Mouse (Mus musculus) stomach, embryonic 15.5 days (tissue): ENCODE data around the gene Phb2. TPM values are rescaled to one million over a fixed set of nuclear protein-coding genes. Genes with fewer than 3 reads are reported as not detected.

Experiments
- ATAC-seq: fragments of 200-750 bp; cut with Nextera tagmentation; 2 replicates; pipeline ENCODE4 v1.8.0; 2017; ENCODE audit warnings: low read depth, moderate number of reproducible peaks, moderate TSS enrichment; ENCODE audit not compliant: insufficient read depth, low FRiP score
- H3K27ac ChIP-seq: fragments of 300-500 bp; sonication (generic); 2 replicates; pipeline ENCODE4 v1.5.1; 2015; ENCODE audit warnings: mild to moderate bottlenecking, inconsistent platforms
- H3K27me3 ChIP-seq: fragments of 300-500 bp; sonication (generic); replicated peaks from 2 replicates; pipeline ENCODE4 v1.6.1; 2015; ENCODE audit warnings: inconsistent platforms
- H3K36me3 ChIP-seq: fragments of 300-500 bp; sonication (generic); 2 replicates; pipeline ENCODE4 v1.6.1; 2015; ENCODE audit warnings: inconsistent platforms
- H3K4me1 ChIP-seq: fragments of 300-500 bp; sonication (generic); 2 replicates; pipeline ENCODE4 v1.6.1; 2015; ENCODE audit warnings: inconsistent platforms
- H3K4me2 ChIP-seq: fragments of 300-500 bp; sonication (generic); 2 replicates; pipeline ENCODE4 v1.6.1; 2015; ENCODE audit warnings: mild to moderate bottlenecking, inconsistent platforms
- H3K4me3 ChIP-seq: fragments of 300-500 bp; sonication (generic); replicated peaks from 2 replicates; pipeline ENCODE4 v1.5.1; 2015; ENCODE audit warnings: inconsistent platforms
- H3K9ac ChIP-seq: fragments of 300-500 bp; sonication (generic); 2 replicates; pipeline ENCODE4 v1.6.1; 2015; ENCODE audit warnings: inconsistent platforms
- H3K9me3 ChIP-seq: fragments of 300-500 bp; sonication (generic); 2 replicates; pipeline ENCODE4 v1.6.1; 2016; ENCODE audit warnings: inconsistent platforms
- WGBS: fragments of 180-500 bp; shearing (Covaris S2); methylation state at CpG from one replicate; pipeline ENCODE4 v1.1.7; 2015; 5-methylcytosine and 5-hydroxymethylcytosine counted together
- polyA plus RNA-seq: library from polyadenylated mRNA; unstranded; fragments of >200 nt; fragmentation: Nextera tagmentation; extraction: Ambion mirVana; gene quantifications from 2 replicates; pipeline ENCODE4 v1.2.1, GENCODE M21; 2015

Gene Phb2
- polyA plus RNA-seq, 1 experiment from 2014 or later = 355 TPM

DNA sequence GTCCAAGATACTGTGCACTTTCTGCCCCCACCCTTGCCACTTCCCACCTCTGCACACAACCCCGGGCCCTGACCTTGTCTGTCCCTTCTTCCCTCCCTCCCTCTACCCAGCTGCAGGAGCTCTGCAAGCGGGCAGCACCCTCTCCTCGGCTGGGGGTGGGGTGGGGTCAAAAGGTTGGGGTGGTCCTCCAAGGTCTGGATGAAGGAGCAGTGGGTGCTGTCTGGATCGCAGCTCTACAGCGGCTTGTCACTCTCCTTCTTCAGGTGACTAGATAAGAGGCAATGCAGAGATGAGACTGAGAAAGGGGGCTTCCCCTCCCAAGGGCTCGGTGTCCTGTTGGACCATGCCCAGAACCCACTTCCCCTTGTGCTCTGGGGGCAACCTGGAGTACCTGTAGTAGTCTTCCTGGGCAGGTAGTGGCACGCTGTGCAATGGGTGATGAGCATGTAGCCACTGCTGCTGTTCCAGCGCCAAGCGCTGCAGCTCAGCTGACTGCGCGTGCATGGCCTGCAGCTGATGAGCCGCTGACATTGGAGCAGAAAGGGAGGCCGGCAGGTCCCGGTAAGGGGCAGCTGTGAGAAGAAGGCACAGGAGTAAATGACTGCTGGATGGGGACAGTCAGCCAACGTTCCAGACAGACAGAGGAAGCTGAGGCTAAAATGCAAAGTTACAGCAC is 30.8 kb downstream of the Phb2 start:
- H3K9me3 ChIP-seq = no peaks in the 10 kb centered on the region
- H3K9ac ChIP-seq = no peak overlapping the region
- H3K36me3 ChIP-seq = peaks cover 36% of the 10 kb centered on the region
- H3K4me1 ChIP-seq = peaks cover 39% of the 10 kb centered on the region
- no peaks in the 10 kb centered on the region for H3K27me3 ChIP-seq
- H3K27ac ChIP-seq = no peak overlapping the region
- ATAC-seq = no peak
- H3K4me2 ChIP-seq = no peak overlapping the region
- 89% methylated on average over 15 of the region's 15 CpGs for WGBS
- no peak overlapping the region for H3K4me3 ChIP-seq

DNA sequence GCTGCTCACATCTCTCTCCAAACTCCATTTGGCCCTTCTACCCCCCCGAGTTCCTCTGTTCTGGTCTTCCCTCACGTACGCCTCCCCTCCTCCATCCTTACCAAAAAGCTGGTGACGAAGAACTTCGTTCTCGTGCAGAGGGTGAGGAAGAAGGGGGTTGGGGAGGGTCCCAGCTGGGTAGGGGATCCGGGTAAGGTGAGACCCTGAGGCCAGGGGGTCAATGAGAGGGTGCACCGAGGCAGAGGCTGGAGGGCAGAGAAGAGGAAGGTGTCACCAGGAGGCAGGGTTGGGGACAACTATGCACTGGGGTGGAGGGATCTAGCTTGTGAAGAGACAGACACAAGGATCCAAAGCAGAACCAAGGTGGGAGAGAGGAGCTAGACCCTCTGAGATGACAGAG is 31.5 kb downstream of the Phb2 start:
- Histone ChIP-seq H3K36me3 (peaks cover 40% of the 10 kb centered on the region), H3K27ac (no peak overlapping the region), H3K9ac (no peak overlapping the region), H3K4me3 (no peak overlapping the region), H3K4me2 (no peak overlapping the region), H3K9me3 (no peaks in the 10 kb centered on the region), H3K4me1 (peaks cover 39% of the 10 kb centered on the region), H3K27me3 (no peaks in the 10 kb centered on the region)
- ATAC-seq = no peak
- WGBS = 84% methylated on average over 8 of the region's 8 CpGs

DNA sequence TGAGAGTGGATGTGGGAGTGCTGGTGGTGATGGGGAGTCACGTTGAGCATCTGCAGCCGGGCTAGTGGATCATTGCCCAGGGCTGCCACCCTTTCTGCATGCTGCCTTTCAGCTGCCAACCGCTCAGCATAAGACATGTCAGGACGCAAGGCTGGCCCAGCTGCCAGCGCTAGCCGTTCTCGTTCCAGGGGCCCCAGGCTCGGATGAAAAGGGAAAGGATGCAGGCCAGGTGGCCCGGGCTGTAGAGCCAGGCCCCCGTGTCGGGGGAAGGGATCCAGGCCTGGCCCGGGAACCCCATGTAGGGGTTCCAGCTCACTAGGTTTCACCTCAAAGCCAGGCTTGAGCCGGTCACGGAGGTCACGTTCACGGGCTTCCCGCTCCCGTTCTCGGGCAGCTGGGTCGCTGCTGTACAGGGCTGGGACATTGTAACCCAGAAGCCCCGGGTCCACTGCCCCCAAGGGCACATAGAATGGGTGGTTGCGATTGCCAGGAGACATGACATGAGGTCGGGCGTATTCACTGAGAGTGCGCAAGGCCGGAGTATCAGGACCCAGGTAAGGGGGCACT is 32.7 kb downstream of the Phb2 start:
- Histone ChIP-seq H3K36me3 (peaks cover 50% of the 10 kb centered on the region), H3K27me3 (no peaks in the 10 kb centered on the region), H3K4me3 (peak overlapping the region; percentile 51), H3K9me3 (no peaks in the 10 kb centered on the region), H3K27ac (peak overlapping the region; percentile 60; the same call in 1 of the 2 replicates), H3K4me1 (peaks cover 31% of the 10 kb centered on the region), H3K4me2 (peak overlapping the region; percentile 94), H3K9ac (no peak overlapping the region)
- WGBS = 67% methylated on average over 26 of the region's 26 CpGs
- no peak for ATAC-seq

DNA sequence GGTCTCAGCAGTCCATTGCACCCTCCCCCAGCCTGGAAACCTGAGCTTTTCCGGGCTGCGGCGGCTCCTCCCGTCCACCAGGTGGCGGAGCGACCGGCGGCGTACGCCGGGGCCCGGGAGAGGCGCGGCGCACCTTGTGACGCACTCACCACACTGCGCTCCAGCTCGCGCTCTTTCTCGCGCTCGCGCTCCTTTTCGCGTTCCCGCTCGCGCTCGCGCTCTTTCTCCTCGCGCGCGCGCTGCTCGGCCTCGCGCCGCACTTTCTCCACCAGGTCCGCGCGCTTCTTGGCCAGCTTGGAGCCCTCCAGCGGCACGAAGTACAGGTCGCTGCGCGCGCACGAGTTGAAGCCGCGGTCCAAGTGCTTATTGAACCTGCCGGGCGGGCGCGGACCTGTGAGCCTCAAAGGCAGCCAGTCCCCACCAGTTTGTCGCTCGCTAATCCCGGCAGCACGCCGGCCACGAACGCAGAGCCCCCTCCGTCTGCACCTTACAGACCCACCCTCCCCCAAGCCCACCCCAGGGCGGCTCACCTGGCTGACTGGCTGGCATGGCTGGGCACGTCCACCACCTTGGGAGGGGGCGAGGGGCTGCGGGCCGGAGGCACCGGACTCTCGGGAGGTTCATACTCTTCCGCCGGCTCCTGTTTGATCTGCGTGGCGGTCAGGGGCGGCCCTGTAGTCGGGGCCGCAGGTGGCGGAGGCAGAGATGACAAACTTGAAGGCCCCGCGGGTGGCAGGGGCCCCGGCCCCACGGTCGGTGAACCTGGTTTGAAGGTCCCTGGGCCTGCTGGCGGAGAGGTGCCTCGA is 33.6 kb downstream of the Phb2 start:
- WGBS = under 1% methylated on average over 85 of the region's 85 CpGs
- Histone ChIP-seq H3K4me1 (peaks cover 25% of the 10 kb centered on the region), H3K36me3 (peaks cover 50% of the 10 kb centered on the region), H3K9ac (peak overlapping the region; percentile 72), H3K4me2 (peak overlapping the region; percentile 94), H3K27me3 (no peaks in the 10 kb centered on the region), H3K27ac (peak overlapping the region; percentile 85), H3K9me3 (no peaks in the 10 kb centered on the region), H3K4me3 (peak overlapping the region; percentile 51)
- ATAC-seq = peak; percentile 81

DNA sequence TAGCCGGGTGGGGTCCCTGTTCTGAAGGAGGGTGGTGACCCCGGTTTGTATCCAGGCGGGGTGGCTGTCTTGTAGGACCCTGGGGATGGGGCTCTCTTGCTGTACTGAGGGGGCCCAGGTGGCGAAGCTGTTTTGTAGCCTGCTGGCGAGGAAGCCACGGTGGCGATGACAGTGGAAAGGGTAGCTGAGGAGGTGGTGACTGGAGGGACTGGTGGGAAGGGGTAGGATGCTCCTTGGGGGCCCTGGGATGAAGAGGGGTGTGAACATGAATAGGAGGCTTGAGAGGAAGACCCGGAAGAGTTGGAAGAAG is 34.1 kb downstream of the Phb2 start:
- Histone ChIP-seq H3K27me3 (no peaks in the 10 kb centered on the region), H3K9me3 (no peaks in the 10 kb centered on the region), H3K4me2 (peak overlapping the region; percentile 94), H3K4me3 (peak overlapping the region; percentile 51), H3K36me3 (peaks cover 50% of the 10 kb centered on the region), H3K9ac (peak overlapping the region; percentile 72), H3K27ac (peak overlapping the region; percentile 85), H3K4me1 (peaks cover 25% of the 10 kb centered on the region)
- 17% methylated on average over 8 of the region's 8 CpGs for WGBS
- ATAC-seq = no peak

DNA sequence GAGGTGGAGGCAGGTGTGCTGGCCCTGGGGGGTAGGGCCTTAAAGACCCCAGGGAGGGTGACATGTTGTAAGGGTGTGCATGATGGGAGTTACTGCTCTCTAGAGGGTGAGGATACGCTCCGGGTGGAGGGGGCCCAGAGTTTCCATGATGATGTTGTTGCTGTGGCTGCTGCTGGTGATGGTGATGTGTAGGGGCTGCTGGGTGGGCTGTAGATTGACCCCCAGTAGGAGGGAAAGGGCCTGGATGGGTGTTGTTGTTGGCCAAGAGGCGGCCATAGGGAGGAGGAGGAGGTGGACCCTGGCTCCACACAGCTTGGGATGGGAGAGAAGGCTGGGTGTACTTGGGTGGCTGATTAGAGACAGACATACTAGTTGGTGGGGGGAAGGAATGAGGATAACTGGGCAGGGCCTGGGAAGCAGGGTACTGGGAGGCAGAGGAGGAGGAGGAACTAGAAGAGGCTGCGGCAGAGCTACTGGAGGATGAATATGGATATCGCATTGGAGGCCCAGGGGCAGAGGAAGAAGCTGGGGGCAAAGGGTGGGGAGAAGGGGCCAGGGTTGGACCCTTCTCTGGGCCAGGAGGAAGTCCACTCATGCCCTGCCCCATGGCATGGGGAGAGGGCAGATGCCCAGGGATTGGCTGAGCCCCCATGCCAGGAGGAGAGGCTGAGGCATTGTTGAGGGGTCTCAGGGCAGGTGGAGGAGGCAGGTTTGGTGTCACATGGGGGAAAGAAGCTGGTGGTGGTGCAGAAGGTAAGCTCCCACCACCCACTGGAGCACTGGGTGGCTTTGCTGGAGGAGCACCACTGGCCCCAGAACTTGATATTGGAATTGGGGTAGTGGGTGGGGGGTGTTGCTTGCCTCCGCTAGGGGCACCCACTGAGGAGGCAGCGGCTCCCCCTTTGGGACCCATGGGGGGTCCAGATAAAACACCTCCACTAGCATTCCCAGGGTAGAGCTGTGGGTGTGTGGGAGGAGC is 34.8 kb downstream of the Phb2 start:
- Histone ChIP-seq H3K9me3 (no peaks in the 10 kb centered on the region), H3K9ac (no peak overlapping the region), H3K36me3 (peaks cover 50% of the 10 kb centered on the region), H3K27me3 (no peaks in the 10 kb centered on the region), H3K4me3 (0 out of 2 replicates have a peak overlapping the region, but pooled peaks have one; percentile 51), H3K27ac (no peak overlapping the region), H3K4me1 (peaks cover 23% of the 10 kb centered on the region), H3K4me2 (peak overlapping the region; percentile 94; the same call in 1 of the 2 replicates)
- ATAC-seq = no peak
- 87% methylated on average over 7 of the region's 7 CpGs for WGBS

DNA sequence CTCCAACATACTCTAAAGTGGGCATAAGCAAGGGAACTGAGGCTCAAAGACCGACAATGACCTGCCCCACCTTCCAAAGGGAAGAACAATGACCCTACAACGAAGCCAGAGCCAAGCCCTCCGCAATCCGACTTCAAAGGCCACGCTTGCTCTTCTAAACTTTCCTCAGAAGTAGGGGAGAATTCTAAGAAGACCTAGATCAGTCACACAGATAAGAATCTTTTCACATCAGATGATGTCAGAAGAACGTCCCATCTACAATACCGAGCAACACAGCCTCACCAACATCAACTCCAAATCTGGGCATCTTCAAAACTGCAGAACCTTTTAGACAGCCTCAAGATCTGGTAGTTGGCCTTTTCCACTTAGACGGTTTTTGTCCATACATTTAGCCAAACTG is 38.3 kb downstream of the Phb2 start:
- Histone ChIP-seq H3K4me1 (peaks cover 33% of the 10 kb centered on the region), H3K4me2 (no peak overlapping the region), H3K27me3 (no peaks in the 10 kb centered on the region), H3K9me3 (no peaks in the 10 kb centered on the region), H3K36me3 (peaks cover 26% of the 10 kb centered on the region), H3K9ac (no peak overlapping the region), H3K27ac (no peak overlapping the region), H3K4me3 (no peak overlapping the region)
- 81% methylated on average over 8 of the region's 8 CpGs for WGBS
- ATAC-seq = no peak

DNA sequence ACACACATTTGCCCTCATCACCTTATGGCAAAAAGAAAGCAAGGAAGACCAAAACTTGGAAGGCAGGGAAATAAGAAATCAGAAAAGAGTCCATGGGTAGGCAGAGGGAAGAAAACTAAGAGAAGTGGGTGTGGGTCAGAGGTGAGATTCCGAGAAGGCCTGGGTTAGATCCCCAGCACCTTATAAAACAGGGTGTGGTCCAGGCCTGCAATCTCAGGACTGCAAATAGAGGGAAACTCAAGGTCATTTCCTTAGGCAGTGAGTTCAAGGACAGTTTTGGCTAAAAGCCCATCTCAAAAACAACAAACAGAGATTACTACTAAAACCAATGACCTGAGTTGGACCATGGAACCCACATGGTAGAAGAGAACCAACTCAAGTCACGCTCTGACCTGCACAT is 41.7 kb downstream of the Phb2 start:
- H3K4me3 ChIP-seq = no peak overlapping the region
- no peaks in the 10 kb centered on the region for H3K9me3 ChIP-seq
- H3K4me2 ChIP-seq = no peak overlapping the region
- no peak overlapping the region for H3K27ac ChIP-seq
- ATAC-seq = no peak
- 0 out of 2 replicates have a peak, but pooled peaks cover 9% of the 10 kb centered on the region for H3K36me3 ChIP-seq
- H3K27me3 ChIP-seq = no peaks in the 10 kb centered on the region
- peaks cover 38% of the 10 kb centered on the region for H3K4me1 ChIP-seq
- 83% methylated on average over 2 of the region's 2 CpGs for WGBS
- H3K9ac ChIP-seq = no peak overlapping the region

DNA sequence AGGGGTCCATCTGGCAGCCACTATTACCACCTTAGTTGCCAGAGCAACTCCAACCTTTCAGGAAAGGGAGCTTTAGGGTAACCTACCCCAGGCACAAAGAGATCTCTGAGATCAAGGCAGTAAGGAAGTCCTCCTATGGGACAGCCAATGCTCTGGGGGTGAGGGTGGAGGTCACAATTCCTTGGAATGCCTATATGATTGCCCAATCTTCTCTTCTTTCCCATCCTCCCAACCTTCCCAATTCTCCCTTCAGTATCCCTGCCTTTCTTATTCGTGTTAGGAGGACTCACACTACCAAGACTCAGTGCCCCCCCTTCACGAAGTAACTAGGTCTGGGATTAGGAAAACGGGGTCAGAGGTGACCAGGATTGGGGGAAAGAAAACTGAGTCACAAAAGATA is 43.2 kb downstream of the Phb2 start:
- peaks cover 49% of the 10 kb centered on the region for H3K4me1 ChIP-seq
- peak overlapping the region; percentile 96 for H3K27ac ChIP-seq
- H3K9me3 ChIP-seq = no peaks in the 10 kb centered on the region
- peak overlapping the region; percentile 75 for H3K4me3 ChIP-seq
- no peaks in the 10 kb centered on the region for H3K27me3 ChIP-seq
- ATAC-seq = no peak
- H3K9ac ChIP-seq = peak overlapping the region; percentile 76
- peak overlapping the region; percentile 61 for H3K4me2 ChIP-seq
- 8% methylated on average over 3 of the region's 3 CpGs for WGBS
- no peaks in the 10 kb centered on the region for H3K36me3 ChIP-seq

DNA sequence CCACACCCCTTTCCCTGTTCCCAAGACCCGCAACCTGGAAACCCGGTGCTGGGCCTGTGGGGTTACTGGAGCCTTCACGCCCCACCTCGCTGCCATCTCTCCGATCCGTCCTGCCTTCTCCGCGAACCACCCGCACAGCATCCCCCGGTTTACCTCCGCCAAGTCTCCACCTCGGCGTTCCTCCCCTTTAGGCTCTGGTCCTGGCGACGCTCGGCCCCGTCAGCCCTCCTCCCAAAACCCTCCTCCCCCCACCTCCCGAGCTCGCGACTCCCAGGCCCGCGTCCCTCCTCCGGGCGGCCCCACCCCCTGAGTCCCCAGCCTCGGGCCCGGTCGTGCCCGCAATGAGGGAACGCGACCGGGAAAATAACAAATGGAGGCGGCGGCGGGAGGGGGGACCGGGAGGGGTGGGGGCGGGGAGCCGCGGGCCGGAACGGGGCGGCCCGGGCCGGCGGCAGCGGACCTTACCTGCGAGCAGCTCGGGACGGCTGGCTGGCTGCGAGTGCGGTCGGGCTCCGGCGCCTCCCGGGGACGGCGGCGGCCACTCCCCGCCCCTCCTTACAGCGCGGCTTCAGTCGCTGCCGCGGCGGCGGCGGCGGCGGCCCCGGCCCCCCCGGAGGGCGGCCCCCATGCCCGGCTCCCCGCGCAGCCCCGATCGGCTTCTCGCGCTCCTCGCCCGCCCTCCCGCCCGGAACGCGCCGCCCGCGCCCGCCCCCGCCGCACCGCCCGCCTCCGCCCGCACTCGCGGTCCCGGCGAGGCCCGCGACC is 43.9 kb downstream of the Phb2 start, which contains the start of the genes Gm45234 and Atn1:
TSS of gene Gm45234 (minus strand) at position 191 of the 765 bp plus-strand sequence.
TSS of gene Atn1 (minus strand) at position 694 of the 765 bp plus-strand sequence.
- Histone ChIP-seq H3K4me1 (peaks cover 49% of the 10 kb centered on the region), H3K27ac (peak within 1 kb of the TSS; percentile 96), H3K4me3 (peak within 1 kb of the TSS; percentile 75), H3K27me3 (no peaks in the 10 kb centered on the region), H3K9ac (peak within 1 kb of the TSS; percentile 76), H3K36me3 (no peaks in the 10 kb centered on the region), H3K9me3 (no peaks in the 10 kb centered on the region), H3K4me2 (peak within 1 kb of the TSS; percentile 61)
- ATAC-seq = peak; percentile 57; the same call in 1 of the 2 replicates
- under 1% methylated on average over 51 of the region's 100 CpGs for WGBS
